Mouse (Mus musculus) hindbrain, embryonic 12.5 days (tissue): ENCODE measurements around the gene Prelid3b. TPM values are rescaled to one million over a fixed set of nuclear protein-coding genes. Genes with fewer than 3 reads are reported as not detected.

Experiments
- ATAC-seq: fragments of 200-750 bp; cut with Nextera tagmentation; 2 replicates; pipeline ENCODE4 v1.8.0; 2017; ENCODE audit warnings: moderate TSS enrichment; ENCODE audit not compliant: low FRiP score
- H3K27ac ChIP-seq: fragments of 300-500 bp; sonication (generic); 2 replicates; pipeline ENCODE4 v1.5.1; 2016; ENCODE audit warnings: mild to moderate bottlenecking
- H3K27me3 ChIP-seq: fragments of 300-500 bp; sonication (generic); 2 replicates; pipeline ENCODE4 v1.6.1; 2016; ENCODE audit warnings: mild to moderate bottlenecking
- H3K36me3 ChIP-seq: fragments of 300-500 bp; sonication (generic); 2 replicates; pipeline ENCODE4 v1.6.1; 2016; ENCODE audit warnings: mild to moderate bottlenecking
- H3K4me1 ChIP-seq: fragments of 300-500 bp; sonication (generic); 2 replicates; pipeline ENCODE4 v1.6.1; 2016
- H3K4me2 ChIP-seq: fragments of 300-500 bp; sonication (generic); replicated peaks from 2 replicates; pipeline ENCODE4 v1.6.1; 2016; ENCODE audit warnings: mild to moderate bottlenecking
- H3K4me3 ChIP-seq: fragments of 300-500 bp; sonication (generic); 2 replicates; pipeline ENCODE4 v1.5.1; 2016; ENCODE audit warnings: mild to moderate bottlenecking
- H3K9ac ChIP-seq: fragments of 300-500 bp; sonication (generic); 2 replicates; pipeline ENCODE4 v1.6.1; 2016; ENCODE audit warnings: mild to moderate bottlenecking, moderate library complexity
- H3K9me3 ChIP-seq: fragments of 300-500 bp; sonication (generic); replicated peaks from 2 replicates; pipeline ENCODE4 v1.6.1; 2016; ENCODE audit warnings: mild to moderate bottlenecking
- WGBS: fragments of 180-500 bp; shearing (Covaris S2); methylation state at CpG from one replicate; pipeline ENCODE4 v1.1.7; 2016; 5-methylcytosine and 5-hydroxymethylcytosine counted together
- polyA plus RNA-seq: library from polyadenylated mRNA; unstranded; fragments of >200 nt; fragmentation: Nextera tagmentation; extraction: Ambion mirVana; gene quantifications from 2 replicates; pipeline ENCODE4 v1.2.1, GENCODE M21; 2016

Prelid3b gene
- polyA plus RNA-seq, 1 experiment from 2014 or later, result 95.5 TPM

GRCm38 (mm10) chr2:174450353-174450752, 22.5 kb downstream of the Prelid3b start, which contains the start of gene Tubb1:
Gene Tubb1 (plus strand): TSS chr2:174450695.
- peaks cover 8% of the 10 kb centered on the region; the same call in 1 of the 2 replicates for H3K4me1 ChIP-seq
- no peaks in the 10 kb centered on the region for H3K27me3 ChIP-seq
- no peak within 1 kb of the TSS for H3K4me2 ChIP-seq
- no peaks in the 10 kb centered on the region for H3K9me3 ChIP-seq
- 0 out of 2 replicates have a peak, but pooled peaks have one; percentile 9 for ATAC-seq
- no peak within 1 kb of the TSS for H3K9ac ChIP-seq
- H3K4me3 ChIP-seq, result no peak within 1 kb of the TSS
- 87% methylated on average over 4 of the region's 4 CpGs for WGBS
- no peaks in the 10 kb centered on the region for H3K36me3 ChIP-seq
- no peak within 1 kb of the TSS for H3K27ac ChIP-seq

DNA sequence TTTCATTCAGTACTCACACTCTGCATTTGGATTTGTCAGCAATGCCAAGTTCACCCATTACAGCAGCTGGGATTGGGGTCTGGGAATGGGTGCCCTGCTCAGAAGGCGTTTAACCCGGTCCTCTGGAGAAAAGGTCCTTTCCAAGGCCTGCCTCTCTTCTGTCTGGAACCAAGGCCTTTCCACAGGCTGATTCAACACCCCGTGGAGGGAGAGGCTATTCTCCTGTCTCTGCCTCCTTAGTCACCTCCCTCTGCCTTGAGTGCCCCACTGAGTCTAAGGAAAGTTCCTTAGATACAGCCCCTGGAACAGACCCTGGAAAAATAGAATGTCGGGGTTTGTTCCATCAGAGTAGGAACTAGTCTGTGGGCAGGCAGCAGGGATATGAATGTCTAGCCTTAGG, 24.5 kb downstream of the Prelid3b start:
- no peak overlapping the region for H3K4me3 ChIP-seq
- H3K27ac ChIP-seq, result no peak overlapping the region
- H3K27me3 ChIP-seq, result no peaks in the 10 kb centered on the region; the same call in 1 of the 2 replicates
- no peaks in the 10 kb centered on the region for H3K36me3 ChIP-seq
- ATAC-seq, result no peak
- H3K4me1 ChIP-seq, result peaks cover 8% of the 10 kb centered on the region; the same call in 1 of the 2 replicates
- H3K4me2 ChIP-seq, result no peak overlapping the region
- no peak overlapping the region for H3K9ac ChIP-seq
- 82% methylated on average over 4 of the region's 4 CpGs for WGBS
- no peaks in the 10 kb centered on the region for H3K9me3 ChIP-seq

- Histone ChIP-seq H3K27me3 (no peaks in the 10 kb centered on the region; the same call in 1 of the 2 replicates), H3K9me3 (no peaks in the 10 kb centered on the region), H3K27ac (no peak overlapping the region), H3K4me3 (no peak overlapping the region), H3K4me2 (no peak overlapping the region), H3K36me3 (no peaks in the 10 kb centered on the region), H3K9ac (no peak overlapping the region), H3K4me1 (peaks cover 12% of the 10 kb centered on the region; the same call in 1 of the 2 replicates)
- ATAC-seq, result no peak
- 65% methylated on average over 8 of the region's 8 CpGs for WGBS
These were observed 26.0 kb downstream of the Prelid3b start for GRCm38 (mm10) chr2:174446905-174447304.

DNA sequence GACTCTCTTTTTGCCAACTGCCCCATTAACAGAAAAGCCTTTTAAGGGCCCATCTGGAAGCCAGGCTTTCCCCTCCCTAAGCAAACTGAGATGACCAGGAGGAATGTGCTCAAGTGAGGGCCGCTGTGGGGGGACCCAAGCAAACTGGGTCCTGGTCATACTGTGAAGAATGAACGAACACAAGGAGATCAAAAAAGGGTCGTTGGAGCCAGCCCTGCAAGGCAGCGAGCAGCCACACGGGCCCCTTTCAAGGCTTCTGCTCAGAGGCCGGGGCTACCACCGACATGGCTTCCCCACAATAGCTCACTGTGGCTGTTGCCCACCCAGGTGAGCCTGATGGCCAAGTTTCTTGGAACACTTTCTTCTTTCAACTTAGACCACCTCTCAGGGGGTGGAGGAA, 26.4 kb downstream of the Prelid3b start:
- Histone ChIP-seq H3K4me1 (peaks cover 12% of the 10 kb centered on the region; the same call in 1 of the 2 replicates), H3K4me2 (no peak overlapping the region), H3K9me3 (no peaks in the 10 kb centered on the region), H3K27ac (no peak overlapping the region), H3K9ac (no peak overlapping the region), H3K4me3 (no peak overlapping the region), H3K36me3 (no peaks in the 10 kb centered on the region), H3K27me3 (no peaks in the 10 kb centered on the region; the same call in 1 of the 2 replicates)
- WGBS, result 46% methylated on average over 7 of the region's 7 CpGs
- no peak for ATAC-seq

DNA sequence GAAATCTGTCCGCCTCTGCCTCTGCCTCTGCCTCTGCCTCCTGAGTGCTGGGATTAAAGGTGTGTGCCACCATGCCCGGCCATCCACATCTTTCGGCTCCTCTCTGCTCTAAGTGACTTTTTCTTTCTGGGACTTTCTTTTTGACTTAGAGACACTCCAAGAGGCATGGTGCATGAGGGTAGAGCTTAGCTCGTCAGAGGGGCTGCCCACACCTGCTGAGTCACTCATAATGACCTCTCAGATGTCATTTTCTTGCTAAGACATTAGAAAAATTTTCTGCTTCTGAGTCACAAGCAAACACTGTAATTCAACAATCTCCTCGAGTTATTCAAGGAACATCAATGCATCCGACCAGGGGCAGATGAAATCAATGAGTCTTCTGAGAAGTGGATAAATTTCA, 27.9 kb downstream of the Prelid3b start:
- Histone ChIP-seq H3K4me2 (no peak overlapping the region), H3K36me3 (no peaks in the 10 kb centered on the region), H3K4me3 (no peak overlapping the region), H3K27ac (no peak overlapping the region), H3K9ac (no peak overlapping the region), H3K4me1 (peaks cover 12% of the 10 kb centered on the region; the same call in 1 of the 2 replicates), H3K27me3 (peaks cover under 1% of the 10 kb centered on the region; the same call in 1 of the 2 replicates), H3K9me3 (no peaks in the 10 kb centered on the region)
- no peak for ATAC-seq
- WGBS, result 80% methylated on average over 6 of the region's 6 CpGs

- WGBS, result 79% methylated on average over 7 of the region's 7 CpGs
- H3K27me3 ChIP-seq, result peaks cover 5% of the 10 kb centered on the region; the same call in 1 of the 2 replicates
- H3K4me3 ChIP-seq, result no peak overlapping the region
- H3K4me2 ChIP-seq, result no peak overlapping the region
- no peak overlapping the region for H3K27ac ChIP-seq
- no peak for ATAC-seq
- H3K36me3 ChIP-seq, result no peaks in the 10 kb centered on the region
- H3K4me1 ChIP-seq, result peaks cover 12% of the 10 kb centered on the region; the same call in 1 of the 2 replicates
- H3K9ac ChIP-seq, result no peak overlapping the region
- no peaks in the 10 kb centered on the region for H3K9me3 ChIP-seq
These were observed 28.5 kb downstream of the Prelid3b start for GRCm38 (mm10) chr2:174444359-174444758.

GRCm38 (mm10) chr2:174443046-174443445, 29.8 kb downstream of the Prelid3b start:
- no peak overlapping the region for H3K27ac ChIP-seq
- ATAC-seq, result no peak
- H3K27me3 ChIP-seq, result peaks cover 5% of the 10 kb centered on the region; the same call in 1 of the 2 replicates
- H3K4me3 ChIP-seq, result no peak overlapping the region
- no peaks in the 10 kb centered on the region for H3K9me3 ChIP-seq
- H3K9ac ChIP-seq, result no peak overlapping the region
- no peak overlapping the region for H3K4me2 ChIP-seq
- H3K36me3 ChIP-seq, result no peaks in the 10 kb centered on the region
- WGBS, result 43% methylated on average over 2 of the region's 2 CpGs
- peaks cover 24% of the 10 kb centered on the region for H3K4me1 ChIP-seq

DNA sequence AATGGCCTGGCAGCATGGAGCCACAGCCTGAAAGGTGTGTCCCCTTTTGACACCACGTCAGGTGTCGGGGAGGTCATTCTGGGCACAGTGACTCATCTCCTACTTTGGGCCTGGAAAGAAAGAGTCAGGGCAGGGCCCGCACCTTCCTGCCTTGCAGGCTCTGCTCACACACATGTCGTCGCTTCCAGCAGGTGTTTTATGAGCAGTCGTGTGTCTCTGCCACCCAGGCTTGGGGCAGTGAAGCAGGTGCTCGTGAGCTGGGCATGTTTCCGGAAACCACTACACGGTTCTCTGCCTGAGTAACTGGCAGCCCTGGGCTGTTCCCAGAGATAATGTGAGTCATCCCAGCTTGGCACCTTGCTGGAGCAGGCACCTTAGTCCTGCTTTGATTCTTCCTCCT, 30.4 kb downstream of the Prelid3b start:
- Histone ChIP-seq H3K9ac (no peak overlapping the region), H3K36me3 (no peaks in the 10 kb centered on the region), H3K4me3 (no peak overlapping the region), H3K4me1 (peaks cover 30% of the 10 kb centered on the region), H3K27me3 (peaks cover 5% of the 10 kb centered on the region; the same call in 1 of the 2 replicates), H3K4me2 (no peak overlapping the region), H3K27ac (no peak overlapping the region), H3K9me3 (no peaks in the 10 kb centered on the region)
- no peak for ATAC-seq
- 86% methylated on average over 9 of the region's 9 CpGs for WGBS

DNA sequence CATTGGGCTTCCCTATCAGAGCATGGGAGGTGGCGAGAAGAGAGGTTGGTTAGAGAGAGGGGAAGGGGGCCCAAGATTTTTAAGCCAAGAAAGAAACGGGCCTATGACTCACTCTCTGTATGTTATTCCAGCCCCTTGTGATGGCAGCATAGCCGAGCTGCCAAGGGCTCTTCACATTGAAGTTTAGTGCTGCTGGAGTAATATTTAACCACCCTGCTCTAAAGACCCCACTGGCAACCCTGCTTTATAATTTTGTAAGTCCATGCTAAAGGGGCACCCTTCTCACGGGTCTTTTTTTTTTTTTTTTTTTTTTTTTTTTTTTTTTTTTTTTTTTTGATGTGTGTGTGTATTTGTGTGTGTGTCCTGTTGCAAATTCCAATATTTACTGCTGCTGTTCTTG, 31.0 kb downstream of the Prelid3b start:
- Histone ChIP-seq H3K9ac (no peak overlapping the region), H3K4me1 (peaks cover 31% of the 10 kb centered on the region), H3K36me3 (no peaks in the 10 kb centered on the region), H3K4me2 (no peak overlapping the region), H3K27ac (no peak overlapping the region), H3K9me3 (no peaks in the 10 kb centered on the region), H3K4me3 (no peak overlapping the region), H3K27me3 (peaks cover 5% of the 10 kb centered on the region; the same call in 1 of the 2 replicates)
- WGBS, result 81% methylated on average over 4 of the region's 4 CpGs
- no peak for ATAC-seq

DNA sequence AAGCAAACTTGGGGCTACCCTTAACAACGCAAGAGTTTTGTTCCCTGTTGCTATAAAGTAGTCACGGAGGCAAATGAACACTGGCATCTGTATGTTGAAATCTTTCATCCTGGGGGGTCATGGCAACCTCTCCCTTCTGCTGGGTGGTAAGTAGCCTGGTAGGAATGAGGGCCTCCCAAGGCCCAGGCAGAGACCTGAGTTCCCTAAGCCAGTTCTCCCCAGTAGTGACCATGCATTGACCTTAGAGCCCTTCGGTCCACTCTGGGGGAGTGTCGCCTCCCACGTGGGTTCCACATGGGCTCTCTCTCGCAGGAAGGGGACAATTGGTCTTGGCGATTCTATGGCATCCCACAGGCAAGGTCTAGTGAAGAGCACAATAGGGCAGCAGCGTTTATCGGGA, 32.9 kb downstream of the Prelid3b start:
- H3K4me1 ChIP-seq, result peaks cover 25% of the 10 kb centered on the region
- H3K9ac ChIP-seq, result no peak overlapping the region
- peaks cover 7% of the 10 kb centered on the region; the same call in 1 of the 2 replicates for H3K36me3 ChIP-seq
- no peak for ATAC-seq
- no peak overlapping the region for H3K4me2 ChIP-seq
- no peaks in the 10 kb centered on the region for H3K9me3 ChIP-seq
- H3K27ac ChIP-seq, result no peak overlapping the region
- 77% methylated on average over 9 of the region's 9 CpGs for WGBS
- H3K27me3 ChIP-seq, result peaks cover 5% of the 10 kb centered on the region; the same call in 1 of the 2 replicates
- H3K4me3 ChIP-seq, result no peak overlapping the region

GRCm38 (mm10) chr2:174439450-174439838, 33.4 kb downstream of the Prelid3b start:
- H3K4me1 ChIP-seq, result peaks cover 25% of the 10 kb centered on the region
- H3K4me2 ChIP-seq, result peak overlapping the region; percentile 75
- H3K27ac ChIP-seq, result no peak overlapping the region
- peaks cover 7% of the 10 kb centered on the region; the same call in 1 of the 2 replicates for H3K36me3 ChIP-seq
- peaks cover 5% of the 10 kb centered on the region; the same call in 1 of the 2 replicates for H3K27me3 ChIP-seq
- ATAC-seq, result no peak
- H3K4me3 ChIP-seq, result no peak overlapping the region
- peak overlapping the region; percentile 65; the same call in 1 of the 2 replicates for H3K9ac ChIP-seq
- 54% methylated on average over 5 of the region's 5 CpGs for WGBS
- no peaks in the 10 kb centered on the region for H3K9me3 ChIP-seq

DNA sequence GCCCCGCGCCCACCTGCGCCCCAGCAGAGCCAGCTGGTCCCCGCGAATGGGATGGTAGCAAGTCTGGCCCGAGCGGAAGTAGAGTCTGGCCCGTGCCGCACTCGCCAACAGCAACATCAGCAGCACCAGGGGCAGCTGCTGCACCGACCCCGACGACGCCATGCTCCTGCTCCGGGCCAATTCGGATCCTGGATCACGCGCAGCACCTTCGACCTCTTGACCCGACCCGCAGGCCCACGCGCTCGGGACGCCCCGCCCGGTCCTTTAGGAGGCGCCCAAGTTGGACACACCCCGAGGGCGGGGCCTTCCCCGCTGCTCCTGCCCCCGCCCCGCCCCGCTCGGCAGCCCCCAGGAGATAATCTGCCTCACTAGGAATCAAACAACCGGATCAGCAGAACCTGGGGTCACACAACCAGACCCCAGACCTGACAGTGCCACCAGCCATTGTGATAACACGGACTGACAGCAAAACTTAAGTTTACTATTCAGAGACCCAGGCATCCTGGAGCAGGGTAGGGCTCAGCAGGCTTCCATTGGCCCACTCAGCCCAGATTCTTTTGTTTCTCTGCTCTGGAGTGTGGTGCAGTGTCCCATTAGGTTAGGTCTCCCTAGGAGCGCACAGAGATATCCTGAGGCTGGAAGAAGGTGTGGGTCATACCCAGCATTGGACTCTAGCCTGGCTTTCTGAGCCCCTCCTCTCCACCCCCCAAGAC, 34.0 kb downstream of the Prelid3b start, which contains the start of gene Ctsz:
Gene Ctsz, minus strand, starts transcription at position 303 of the 713 bp plus-strand sequence.
- no peaks in the 10 kb centered on the region for H3K9me3 ChIP-seq
- peaks cover 5% of the 10 kb centered on the region; the same call in 1 of the 2 replicates for H3K27me3 ChIP-seq
- H3K27ac ChIP-seq, result 0 out of 2 replicates have a peak within 1 kb of the TSS, but pooled peaks have one; percentile 55
- peak within 1 kb of the TSS; percentile 65 for H3K9ac ChIP-seq
- peak within 1 kb of the TSS; percentile 75 for H3K4me2 ChIP-seq
- H3K36me3 ChIP-seq, result peaks cover 7% of the 10 kb centered on the region; the same call in 1 of the 2 replicates
- H3K4me3 ChIP-seq, result peak within 1 kb of the TSS; percentile 51
- ATAC-seq, result peak; percentile 81
- H3K4me1 ChIP-seq, result peaks cover 25% of the 10 kb centered on the region
- WGBS, result under 1% methylated on average over 38 of the region's 38 CpGs
